Mouse (Mus musculus): ENCODE results near the gene Nt5dc1. TPM values are rescaled to one million over a fixed set of nuclear protein-coding genes. Genes with fewer than 3 reads are reported as not detected.

Gene Nt5dc1
- total RNA-seq, 2 experiments from 2014 or later: 20.6 to 22.4 TPM

- no peak for DNase-seq (ENCODE audit: low spot score in 2 of 2)
These were observed 173.6 kb downstream of the Nt5dc1 start for GRCm38 (mm10) chr10:34244745-34245144.

DNA sequence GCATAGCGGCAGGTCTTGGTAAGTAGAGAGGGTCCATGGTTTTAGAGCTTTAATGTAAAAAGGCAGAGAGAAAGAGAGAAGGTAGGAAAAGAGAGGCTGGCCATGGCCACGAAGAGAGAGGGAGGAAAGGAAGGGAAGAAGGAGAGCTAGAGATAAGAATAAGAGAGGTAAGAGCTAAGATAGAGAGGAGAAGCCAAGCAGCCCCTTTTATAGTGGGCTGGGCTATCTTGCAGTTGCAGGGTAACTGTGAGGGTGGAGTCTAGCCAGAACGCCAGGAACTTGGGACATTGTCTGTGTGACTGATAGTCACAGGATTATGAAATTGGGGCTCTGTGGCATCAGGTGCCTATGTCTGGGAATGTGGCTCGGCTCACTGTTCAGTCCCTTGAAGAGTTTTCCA is 179.8 kb downstream of the Nt5dc1 start:
- DNase-seq (ENCODE audit: low spot score in 2 of 2): no peak

Other genes starting within 250 kb of the Nt5dc1 start
- 10 to 100 TPM; 15.4 to 17.8 TPM for gene Dse, start 210.8 kb downstream of the Nt5dc1 start, total RNA-seq (2021)
- 10 to 100 TPM; 61.4 to 65.3 TPM for gene Tspyl1, start 136.4 kb downstream of the Nt5dc1 start, total RNA-seq (2021)
- gene Tspyl4, start 121.1 kb downstream of the Nt5dc1 start, total RNA-seq (2021): 10 to 100 TPM; 24.7 to 29.1 TPM
- gene Col10a1, start 28.6 kb downstream of the Nt5dc1 start, total RNA-seq (2021): under 1 TPM; 0.39 to 0.48 TPM
- 10 to 100 TPM; 17.0 to 19.0 TPM for gene Frk, start 64.8 kb upstream of the Nt5dc1 start, total RNA-seq (2021)

Data from adrenal gland, postnatal 4 days (tissue).